Mouse (Mus musculus): ENCODE data around the gene Epha4.

The Epha4 gene

GRCm38 (mm10) chr1:77339701-77340100 lies 175.2 kb downstream of the Epha4 start:
- no peak for DNase-seq (ENCODE audit: extremely low read depth, insufficient read length, low spot score)

GRCm38 (mm10) chr1:77338346-77338745 lies 176.5 kb downstream of the Epha4 start:
- no peak for DNase-seq (ENCODE audit: extremely low read depth, insufficient read length, low spot score)

GRCm38 (mm10) chr1:77336937-77337336 lies 178.0 kb downstream of the Epha4 start:
- DNase-seq (ENCODE audit: extremely low read depth, insufficient read length, low spot score): no peak

GRCm38 (mm10) chr1:77318597-77319127 lies 196.2 kb downstream of the Epha4 start:
- no peak for DNase-seq (ENCODE audit: extremely low read depth, insufficient read length, low spot score)

Measured in 3134 (cell line).